Mouse (Mus musculus) spleen, adult 2 months (tissue): ENCODE measurements at regions not wholly inside any gene's neighbourhood (a gene's known extent, or its start where the extent isn't known, plus 50 kb on each side); places are given as distances from the start of the nearest gene placed in this dataset.

Source experiments
- CTCF ChIP-seq: fragments of 200-500 bp; IDR thresholded peaks from 2 replicates; pipeline ENCODE4 v1.5.1; 2011; ENCODE audit warnings: mild to moderate bottlenecking, inconsistent platforms; ENCODE audit not compliant: insufficient read depth, insufficient read length, insufficient replicate concordance; ENCODE audit errors: extremely low read depth
- POLR2A ChIP-seq: fragments of 200-500 bp; IDR thresholded peaks from 2 replicates; pipeline ENCODE4 v1.6.1; 2011; ENCODE audit warnings: low read depth, low read length, inconsistent platforms

- TF ChIP-seq CTCF (no peak), POLR2A (no peak)
These were observed 82.4 kb upstream of the Exoc4 start for GRCm38 (mm10) chr6:33166479-33166878.
